In the genomic region with DNA sequence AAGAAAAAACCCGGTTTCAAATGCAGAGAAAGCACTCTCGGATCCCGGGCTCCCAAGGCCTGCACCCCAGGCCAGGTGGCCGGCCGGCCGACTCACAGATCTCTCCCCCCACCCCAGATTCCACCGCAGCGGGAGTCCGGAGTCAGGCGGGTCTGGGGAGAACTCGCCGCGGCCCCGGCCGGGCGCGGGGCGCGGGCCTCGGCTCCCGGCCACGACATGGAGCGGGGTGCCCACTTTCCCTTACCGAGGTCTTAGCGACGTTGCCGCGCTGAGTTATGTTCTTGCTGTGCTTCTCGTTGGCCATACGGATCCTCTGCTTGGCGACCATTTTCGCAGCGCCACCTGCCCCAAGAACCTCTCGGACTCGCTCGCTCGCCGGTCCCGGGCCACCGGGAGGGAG, we compare ENCODE assay signal across 8 mouse cellular contexts. TPM values are rescaled to one million over a fixed set of nuclear protein-coding genes. Genes with fewer than 3 reads are reported as not detected.
DNase-seq lines count a peak whose midpoint lies in the region; ATAC-seq and TF ChIP-seq lines count a peak whose summit lies in the region.

No protein-coding gene starts in this region.

- H3K27ac ChIP-seq in heart, embryonic 14.5 days (replicated peaks in 1 of 2; ENCODE audit: control insufficient read depth in 1 of 2, insufficient read depth in 1 of 2, low read depth in 2 of 2, low read length in 2 of 2), result peak overlapping the region; percentile 83 to 93
- peak overlapping the region; percentile 92 for H3K27ac ChIP-seq in embryonic facial prominence, embryonic 13.5 days
- H3K27ac ChIP-seq in limb, embryonic 11.5 days (replicated peaks; ENCODE audit: low read depth, low read length), result peak overlapping the region; percentile 76
- peak overlapping the region; percentile 85 for H3K27ac ChIP-seq in olfactory bulb, adult 2 months (ENCODE audit: insufficient read depth, low read depth, low read length)

- H3K9ac ChIP-seq in heart, embryonic 14.5 days (ENCODE audit: low read length), result peak overlapping the region; percentile 94
- H3K9ac ChIP-seq in embryonic facial prominence, embryonic 13.5 days, result peak overlapping the region; percentile 98
- peak overlapping the region; percentile 94 for H3K9ac ChIP-seq in limb, embryonic 11.5 days (ENCODE audit: low read length)

- H3K4me1 ChIP-seq in heart, embryonic 14.5 days (ENCODE audit: control insufficient read depth in 2 of 2, insufficient read depth in 2 of 2, low read length in 2 of 2), result peaks cover 0 to 14% of the 10 kb centered on the region in 2 experiments; a peak in 1 of 4 replicates
- peaks cover 64% of the 10 kb centered on the region for H3K4me1 ChIP-seq in E14TG2a.4 (replicated peaks; ENCODE audit: low read depth, low read length)
- H3K4me1 ChIP-seq in embryonic facial prominence, embryonic 13.5 days, result peaks cover 19% of the 10 kb centered on the region; the same call in 1 of the 2 replicates
- no peaks in the 10 kb centered on the region for H3K4me1 ChIP-seq in limb, embryonic 11.5 days (ENCODE audit: control insufficient read depth, insufficient read depth, low read length)
- H3K4me1 ChIP-seq in olfactory bulb, adult 2 months (ENCODE audit: control insufficient read depth, insufficient read depth, low read length), result no peaks in the 10 kb centered on the region

- intact Hi-C loops in heart, postnatal 14 days (cut with DNase I), result loop anchor here (2.0 to 5.0 kb wide), 2 partner anchors 52 to 108 kb away; a partner anchor contains a TSS

- peak overlapping the region; percentile 86 to 96 for H3K4me3 ChIP-seq in heart, embryonic 14.5 days (ENCODE audit: control insufficient read depth in 1 of 2, insufficient read depth in 1 of 2, low read depth in 1 of 2, low read length in 2 of 2)
- peak overlapping the region; percentile 99 for H3K4me3 ChIP-seq in E14TG2a.4 (replicated peaks; ENCODE audit: low read length)
- peak overlapping the region; percentile 97 for H3K4me3 ChIP-seq in embryonic facial prominence, embryonic 13.5 days
- peak overlapping the region; percentile 82 for H3K4me3 ChIP-seq in limb, embryonic 11.5 days (ENCODE audit: low read depth, low read length)
- peak overlapping the region; percentile 91 for H3K4me3 ChIP-seq in olfactory bulb, adult 2 months (ENCODE audit: insufficient read depth, low read depth, low read length)

- under 1% methylated on average over 40 of the region's 40 CpGs for WGBS in heart, embryonic 14.5 days
- WGBS in embryonic facial prominence, embryonic 13.5 days, result 0% methylated on average over 40 of the region's 40 CpGs
- 0% methylated on average over 32 of the region's 40 CpGs for WGBS in limb, embryonic 11.5 days
- WGBS in olfactory bulb, adult 2 months, result under 1% methylated on average over 40 of the region's 40 CpGs

- no peaks in the 10 kb centered on the region for H3K9me3 ChIP-seq in heart, embryonic 14.5 days (ENCODE audit: control insufficient read depth, low read length)
- H3K9me3 ChIP-seq in E14TG2a.4 (ENCODE audit: low read length), result no peaks in the 10 kb centered on the region
- no peaks in the 10 kb centered on the region for H3K9me3 ChIP-seq in embryonic facial prominence, embryonic 13.5 days
- H3K9me3 ChIP-seq in limb, embryonic 11.5 days (ENCODE audit: control insufficient read depth, low read length), result no peaks in the 10 kb centered on the region

- peak; percentile 43 for ATAC-seq in heart, embryonic 14.5 days (ENCODE audit: insufficient number of reproducible peaks, insufficient read depth, low FRiP score, low read depth)
- no peak; the same call in 1 of the 2 replicates for ATAC-seq in embryonic facial prominence, embryonic 13.5 days (ENCODE audit: insufficient number of reproducible peaks, insufficient read depth, low FRiP score, low TSS enrichment, low read depth)
- ATAC-seq in limb, embryonic 11.5 days (ENCODE audit: insufficient number of reproducible peaks, low FRiP score, low TSS enrichment, low read depth), result peak; percentile 14

- no peak for TF ChIP-seq POLR2A in olfactory bulb, adult 2 months (IDR thresholded peaks at IDR 0.05; ENCODE audit: insufficient read depth, low read depth, low read length)

- no peaks in the 10 kb centered on the region for H3K27me3 ChIP-seq in heart, embryonic 14.5 days (ENCODE audit: control insufficient read depth, insufficient read depth, low read length)
- H3K27me3 ChIP-seq in E14TG2a.4 (ENCODE audit: insufficient read depth, low read length), result no peaks in the 10 kb centered on the region
- no peaks in the 10 kb centered on the region for H3K27me3 ChIP-seq in embryonic facial prominence, embryonic 13.5 days
- no peaks in the 10 kb centered on the region for H3K27me3 ChIP-seq in limb, embryonic 11.5 days (ENCODE audit: control insufficient read depth, insufficient read depth, low read length)

- peaks cover 33% of the 10 kb centered on the region for H3K36me3 ChIP-seq in heart, embryonic 14.5 days (ENCODE audit: control insufficient read depth, insufficient read depth, low read length)
- H3K36me3 ChIP-seq in E14TG2a.4 (ENCODE audit: insufficient read depth, low read length), result peaks cover 52% of the 10 kb centered on the region
- H3K36me3 ChIP-seq in embryonic facial prominence, embryonic 13.5 days, result peaks cover 24% of the 10 kb centered on the region
- peaks cover 9% of the 10 kb centered on the region; the same call in 1 of the 2 replicates for H3K36me3 ChIP-seq in limb, embryonic 11.5 days (ENCODE audit: control insufficient read depth, insufficient read depth, low read length)

- H3K4me2 ChIP-seq in heart, embryonic 14.5 days (ENCODE audit: low read length), result peak overlapping the region; percentile 82
- H3K4me2 ChIP-seq in embryonic facial prominence, embryonic 13.5 days, result peak overlapping the region; percentile 78
- H3K4me2 ChIP-seq in limb, embryonic 11.5 days (ENCODE audit: low read depth, severe bottlenecking), result peak overlapping the region; percentile 37

- no peak for TF ChIP-seq CTCF in E14TG2a.4 (conservative IDR thresholded peaks at IDR 0.05; ENCODE audit: low read length)
- no peak for TF ChIP-seq CTCF in olfactory bulb, adult 2 months (IDR thresholded peaks at IDR 0.05; ENCODE audit: insufficient read depth, low read depth, low read length)

- no peak for DNase-seq in heart, postnatal 14 days
- no peak for DNase-seq in limb, embryonic 11.5 days (ENCODE audit: low spot score)
- no peak for DNase-seq in urinary bladder, adult 2 months (ENCODE audit: low spot score)
- no peak for DNase-seq in layer of hippocampus, adult 9-11 months

RNA-seq across cellular contexts. Expression of a gene that starts 0.5 kb away (rescaled TPM):
- polyA plus RNA-seq in heart, embryonic 14.5 days (2014; fragmentation: Nextera tagmentation; extraction: Ambion mirVana), result 37.4 and 40.7 TPM in 2 replicates
- total RNA-seq in heart, postnatal 14 days (2021), result 10 to 100 TPM; 36.4 to 42.7 TPM
- 56.5 and 59.1 TPM in 2 replicates for polyA plus RNA-seq in embryonic facial prominence, embryonic 13.5 days (2015; fragmentation: Nextera tagmentation; extraction: Ambion mirVana)
- polyA plus RNA-seq in limb, embryonic 11.5 days (2014; fragmentation: Nextera tagmentation; extraction: Ambion mirVana), result 63.2 and 66.3 TPM in 2 replicates
- not detected in 2 replicates for polyA plus RNA-seq in olfactory bulb, adult 2 months (2012; ENCODE audit: insufficient read depth, insufficient read length, low replicate concordance, missing spikeins)
- polyA plus RNA-seq in urinary bladder, adult 2 months (2012; rRNA removed), result 46.6 and 52.4 TPM in 2 replicates

RNA-seq across cellular contexts. Expression of a gene that starts 0.5 kb away (rescaled TPM):
- 83.9 and 85.4 TPM in 2 replicates for polyA plus RNA-seq in heart, embryonic 14.5 days (2014; fragmentation: Nextera tagmentation; extraction: Ambion mirVana)
- 10 to 100 TPM; 15.8 to 17.5 TPM for total RNA-seq in heart, postnatal 14 days (2021)
- polyA plus RNA-seq in embryonic facial prominence, embryonic 13.5 days (2015; fragmentation: Nextera tagmentation; extraction: Ambion mirVana), result 153 and 161 TPM in 2 replicates
- 165 and 176 TPM in 2 replicates for polyA plus RNA-seq in limb, embryonic 11.5 days (2014; fragmentation: Nextera tagmentation; extraction: Ambion mirVana)
- not detected in 2 replicates for polyA plus RNA-seq in olfactory bulb, adult 2 months (2012; ENCODE audit: insufficient read depth, insufficient read length, low replicate concordance, missing spikeins)
- polyA plus RNA-seq in urinary bladder, adult 2 months (2012; rRNA removed), result 51.8 and 56.1 TPM in 2 replicates

RNA-seq across cellular contexts. Expression of a gene that starts 51.3 kb away (rescaled TPM):
- 21.1 and 23.1 TPM in 2 replicates for polyA plus RNA-seq in heart, embryonic 14.5 days (2014; fragmentation: Nextera tagmentation; extraction: Ambion mirVana)
- total RNA-seq in heart, postnatal 14 days (2021), result 100 to 1,000 TPM; 113 to 117 TPM
- 15.6 and 17.1 TPM in 2 replicates for polyA plus RNA-seq in embryonic facial prominence, embryonic 13.5 days (2015; fragmentation: Nextera tagmentation; extraction: Ambion mirVana)
- polyA plus RNA-seq in limb, embryonic 11.5 days (2014; fragmentation: Nextera tagmentation; extraction: Ambion mirVana), result 20.1 and 21.0 TPM in 2 replicates
- polyA plus RNA-seq in olfactory bulb, adult 2 months (2012; ENCODE audit: insufficient read depth, insufficient read length, low replicate concordance, missing spikeins), result not detected in 2 replicates
- 71.4 and 75.8 TPM in 2 replicates for polyA plus RNA-seq in urinary bladder, adult 2 months (2012; rRNA removed)

Comparison
In these comparisons a context has a peak if more than half of its experiments do, and no peak if none do; other contexts are left out.
1. RNA of a gene that starts 0.5 kb away (polyA plus RNA-seq): 63.2 to 66.3 TPM in limb, embryonic 11.5 days, 56.5 to 59.1 TPM in embryonic facial prominence, embryonic 13.5 days, 46.6 to 52.4 TPM in urinary bladder, adult 2 months and 37.4 to 40.7 TPM in heart, embryonic 14.5 days; not detected in olfactory bulb, adult 2 months; every median in the first group is over 10 times any median in the second.
2. Peak in every context shown above with its lines, with median percentiles within 50 percentile points of each other: H3K27ac ChIP-seq, H3K4me2 ChIP-seq, H3K4me3 ChIP-seq and H3K9ac ChIP-seq.